Mouse (Mus musculus) spleen, postnatal 14 days (tissue): ENCODE data around the gene Smyd3.

Source experiments
- DNase-seq, 2 experiments: peaks; one replicate each; pipeline ENCODE4 v3.0.0; 2021 to 2022; ENCODE audit warnings: low spot score in 2 of 2

The Smyd3 gene

GRCm38 (mm10) chr1:179458987-179459368, 58.9 kb downstream of the Smyd3 start:
- no peak for DNase-seq

- DNase-seq = no peak
Observed at GRCm38 (mm10) chr1:179458236-179458986, 59.4 kb downstream of the Smyd3 start.

GRCm38 (mm10) chr1:179454600-179454999, 63.2 kb downstream of the Smyd3 start:
- DNase-seq = no peak

GRCm38 (mm10) chr1:179451211-179451610, 66.6 kb downstream of the Smyd3 start:
- DNase-seq = peak in 1 of 2 experiments; percentile 9

GRCm38 (mm10) chr1:179446845-179447212, 71.0 kb downstream of the Smyd3 start:
- no peak for DNase-seq

GRCm38 (mm10) chr1:179446127-179446844, 71.6 kb downstream of the Smyd3 start:
- no peak for DNase-seq

GRCm38 (mm10) chr1:179443835-179444234, 74.0 kb downstream of the Smyd3 start:
- no peak for DNase-seq

GRCm38 (mm10) chr1:179443423-179443822, 74.4 kb downstream of the Smyd3 start:
- no peak for DNase-seq

- no peak for DNase-seq
Observed at GRCm38 (mm10) chr1:179436596-179436995, 81.2 kb downstream of the Smyd3 start.

- no peak for DNase-seq
Observed at GRCm38 (mm10) chr1:179434443-179435260, 83.2 kb downstream of the Smyd3 start.

GRCm38 (mm10) chr1:179433828-179434227, 84.0 kb downstream of the Smyd3 start:
- no peak for DNase-seq

GRCm38 (mm10) chr1:179433355-179433754, 84.5 kb downstream of the Smyd3 start:
- no peak for DNase-seq

- no peak for DNase-seq
Observed at GRCm38 (mm10) chr1:179430077-179430476, 87.8 kb downstream of the Smyd3 start.

- DNase-seq = no peak
Observed at GRCm38 (mm10) chr1:179424879-179425472, 92.9 kb downstream of the Smyd3 start.

GRCm38 (mm10) chr1:179419091-179419490, 98.8 kb downstream of the Smyd3 start:
- DNase-seq = no peak

GRCm38 (mm10) chr1:179408086-179408485, 109.8 kb downstream of the Smyd3 start:
- no peak for DNase-seq

- no peak for DNase-seq
Observed at GRCm38 (mm10) chr1:179400835-179401234, 117.0 kb downstream of the Smyd3 start.

GRCm38 (mm10) chr1:179398639-179399038, 119.2 kb downstream of the Smyd3 start:
- DNase-seq = no peak

GRCm38 (mm10) chr1:179386237-179386975, 131.4 kb downstream of the Smyd3 start:
- DNase-seq = no peak

- DNase-seq = no peak
Observed at GRCm38 (mm10) chr1:179385691-179386090, 132.2 kb downstream of the Smyd3 start.

- DNase-seq = no peak
Observed at GRCm38 (mm10) chr1:179384296-179384695, 133.5 kb downstream of the Smyd3 start.
